Mouse (Mus musculus) lung, embryonic 14.5 days (tissue): ENCODE measurements at regions not wholly inside any gene's neighbourhood (a gene's known extent, or its start where the extent isn't known, plus 50 kb on each side); places are given as distances from the start of the nearest gene placed in this dataset.
A peak's percentile ranks its signal among the peaks of the same experiment; 100 is the strongest.

Experiments used
- ATAC-seq: fragments of 200-750 bp; cut with Nextera tagmentation; 2 replicates; pipeline ENCODE4 v1.8.0; 2017; ENCODE audit warnings: mild to moderate bottlenecking, moderate TSS enrichment, moderate library complexity; ENCODE audit not compliant: insufficient read depth
- DNase-seq: peaks from one replicate; pipeline ENCODE4 v3.0.0-alpha.2; 2015
- H3K27ac ChIP-seq: fragments of 300-500 bp; sonication (generic); 2 replicates; pipeline ENCODE4 v1.5.1; 2014; ENCODE audit warnings: low read depth, mild to moderate bottlenecking, moderate library complexity
- H3K27me3 ChIP-seq: fragments of 300-500 bp; sonication (generic); 2 replicates; pipeline ENCODE4 v1.6.1; 2014; ENCODE audit warnings: low read length, control low read depth; ENCODE audit not compliant: insufficient read depth
- H3K36me3 ChIP-seq: fragments of 300-500 bp; sonication (generic); 2 replicates; pipeline ENCODE4 v1.6.1; 2014; ENCODE audit warnings: control low read depth; ENCODE audit not compliant: insufficient read depth
- H3K4me1 ChIP-seq: fragments of 300-500 bp; sonication (generic); 2 replicates; pipeline ENCODE4 v1.6.1; 2014; ENCODE audit warnings: antibody characterized with exemption, control low read depth; ENCODE audit not compliant: insufficient read depth
- H3K4me2 ChIP-seq: fragments of 300-500 bp; sonication (generic); 2 replicates; pipeline ENCODE4 v1.6.1; 2014; ENCODE audit warnings: mild to moderate bottlenecking
- H3K4me3 ChIP-seq: fragments of 300-500 bp; sonication (generic); 2 replicates; pipeline ENCODE4 v1.5.1; 2014; ENCODE audit warnings: low read depth, low read length
- H3K9ac ChIP-seq: fragments of 300-500 bp; sonication (generic); 2 replicates; pipeline ENCODE4 v1.6.1; 2014
- H3K9me3 ChIP-seq: fragments of 300-500 bp; sonication (generic); 2 replicates; pipeline ENCODE4 v1.6.1; 2016; ENCODE audit warnings: low read depth, low read length, control low read depth
- CTCF ChIP-seq: IDR thresholded peaks from 2 replicates; pipeline ENCODE4 v1.5.1; 2016; ENCODE audit warnings: antibody characterized with exemption, low read depth
- whole genome bisulfite sequencing: fragments of 180-500 bp; shearing (Covaris S2); extraction: QIAGEN DNeasy Blood & Tissue Kit; methylation state at CpG from one replicate; pipeline ENCODE4 v1.1.7; 2014; 5-methylcytosine and 5-hydroxymethylcytosine counted together

GRCm38 (mm10) chr10:44604512-44604911 is 76.2 kb upstream of the Prdm1 start:
- ATAC-seq (no peak), DNase-seq (no peak)
- H3K4me1 ChIP-seq, result no peaks in the 10 kb centered on the region; the same call in 1 of the 2 replicates
- 78% methylated on average over 11 of the region's 11 CpGs for WGBS
- H3K9me3 ChIP-seq, result no peaks in the 10 kb centered on the region
- no peaks in the 10 kb centered on the region for H3K36me3 ChIP-seq
- no peak overlapping the region for H3K27ac ChIP-seq
- no peak overlapping the region for H3K9ac ChIP-seq
- no peak overlapping the region for H3K4me3 ChIP-seq
- no peak overlapping the region for H3K4me2 ChIP-seq
- TF ChIP-seq CTCF, result no peak
- H3K27me3 ChIP-seq, result no peaks in the 10 kb centered on the region

GRCm38 (mm10) chr10:44603461-44603860 is 75.2 kb upstream of the Prdm1 start:
- no peak overlapping the region for H3K4me2 ChIP-seq
- ATAC-seq, result no peak
- H3K27ac ChIP-seq, result no peak overlapping the region
- no peak overlapping the region for H3K4me3 ChIP-seq
- H3K36me3 ChIP-seq, result no peaks in the 10 kb centered on the region
- TF ChIP-seq CTCF, result no peak
- no peaks in the 10 kb centered on the region for H3K27me3 ChIP-seq
- no peaks in the 10 kb centered on the region; the same call in 1 of the 2 replicates for H3K4me1 ChIP-seq
- 86% methylated on average over 5 of the region's 5 CpGs for WGBS
- no peak overlapping the region for H3K9ac ChIP-seq
- DNase-seq, result no peak
- H3K9me3 ChIP-seq, result no peaks in the 10 kb centered on the region

- Histone ChIP-seq H3K9ac (no peak overlapping the region), H3K4me3 (no peak overlapping the region), H3K36me3 (no peaks in the 10 kb centered on the region), H3K27me3 (no peaks in the 10 kb centered on the region), H3K9me3 (no peaks in the 10 kb centered on the region), H3K4me2 (no peak overlapping the region), H3K4me1 (no peaks in the 10 kb centered on the region), H3K27ac (no peak overlapping the region)
- WGBS, result 51% methylated on average over 10 of the region's 10 CpGs
- ATAC-seq (no peak), DNase-seq (peak; percentile 15)
- no peak for TF ChIP-seq CTCF
Observed at GRCm38 (mm10) chr10:44601550-44601949, 73.2 kb upstream of the Prdm1 start.

GRCm38 (mm10) chr10:44599964-44600334 is 71.6 kb upstream of the Prdm1 start:
- DNase-seq, result no peak
- Histone ChIP-seq H3K9me3 (no peaks in the 10 kb centered on the region), H3K4me2 (no peak overlapping the region), H3K27ac (no peak overlapping the region), H3K4me3 (no peak overlapping the region), H3K9ac (no peak overlapping the region), H3K4me1 (no peaks in the 10 kb centered on the region), H3K36me3 (no peaks in the 10 kb centered on the region), H3K27me3 (no peaks in the 10 kb centered on the region)
- 45% methylated on average over 4 of the region's 4 CpGs for WGBS
- TF ChIP-seq CTCF, result no peak
- ATAC-seq, result no peak

GRCm38 (mm10) chr10:44599331-44599963 is 71.1 kb upstream of the Prdm1 start:
- no peak for ATAC-seq

GRCm38 (mm10) chr10:44598615-44599014 is 70.3 kb upstream of the Prdm1 start:
- Histone ChIP-seq H3K36me3 (no peaks in the 10 kb centered on the region), H3K9me3 (no peaks in the 10 kb centered on the region), H3K27ac (no peak overlapping the region), H3K4me1 (no peaks in the 10 kb centered on the region), H3K4me2 (no peak overlapping the region), H3K4me3 (no peak overlapping the region), H3K9ac (no peak overlapping the region), H3K27me3 (no peaks in the 10 kb centered on the region)
- ATAC-seq, result no peak
- DNase-seq, result no peak
- 86% methylated on average over 3 of the region's 3 CpGs for WGBS
- TF ChIP-seq CTCF, result no peak

More at GRCm38 (mm10) chr10:44599331-44599963, 71.1 kb upstream of the Prdm1 start:
- Histone ChIP-seq H3K36me3 (no peaks in the 10 kb centered on the region), H3K9me3 (no peaks in the 10 kb centered on the region), H3K4me1 (no peaks in the 10 kb centered on the region), H3K27me3 (no peaks in the 10 kb centered on the region), H3K27ac (no peak overlapping the region), H3K4me2 (no peak overlapping the region), H3K9ac (no peak overlapping the region), H3K4me3 (no peak overlapping the region)
- no peak for DNase-seq
- TF ChIP-seq CTCF, result no peak
- WGBS, result 71% methylated on average over 10 of the region's 10 CpGs

GRCm38 (mm10) chr10:44595932-44596331 is 67.6 kb upstream of the Prdm1 start:
- Histone ChIP-seq H3K27ac (no peak overlapping the region), H3K9ac (no peak overlapping the region), H3K9me3 (no peaks in the 10 kb centered on the region), H3K4me2 (no peak overlapping the region), H3K27me3 (no peaks in the 10 kb centered on the region), H3K4me1 (no peaks in the 10 kb centered on the region), H3K36me3 (no peaks in the 10 kb centered on the region), H3K4me3 (no peak overlapping the region)
- ATAC-seq, result no peak
- no peak for TF ChIP-seq CTCF
- no peak for DNase-seq
- WGBS, result 82% methylated on average over 2 of the region's 2 CpGs
